Mouse (Mus musculus) bone marrow macrophage, adult 2 months (primary cell): ENCODE results near the gene Nccrp1. TPM values are rescaled to one million over a fixed set of nuclear protein-coding genes. Genes with fewer than 3 reads are reported as not detected.
"Not testable (repeated sequence)": the region's sequence is repeated elsewhere in the genome, so short reads cannot be mapped to it uniquely, and the experiment has no call there.

ENCODE experiments used
- H3K27ac ChIP-seq: 2 replicates; pipeline ENCODE4 v1.5.1; 2012; ENCODE audit warnings: low read depth, low read length; ENCODE audit not compliant: insufficient read depth
- H3K4me1 ChIP-seq: 2 replicates; pipeline ENCODE4 v1.6.1; 2012; ENCODE audit warnings: low read length; ENCODE audit not compliant: control insufficient read depth, insufficient read depth
- H3K4me3 ChIP-seq: 2 replicates; pipeline ENCODE4 v1.5.1; 2012; ENCODE audit warnings: mild to moderate bottlenecking, low read length, moderate library complexity; ENCODE audit not compliant: insufficient read depth
- CTCF ChIP-seq: IDR thresholded peaks from 2 replicates; pipeline ENCODE4 v1.5.1; 2012; ENCODE audit warnings: low read depth, mild to moderate bottlenecking, low read length, moderate library complexity
- POLR2A ChIP-seq: IDR thresholded peaks from 2 replicates; pipeline ENCODE4 v1.6.1; 2012; ENCODE audit warnings: mild to moderate bottlenecking, low read depth, low read length, borderline replicate concordance
- polyA plus RNA-seq: library from polyadenylated mRNA; stranded (reverse); fragments of >200 nt; gene quantifications from 2 replicates; pipeline ENCODE4 v1.2.4, GENCODE M21; 2012; ENCODE audit not compliant: missing spikeins, insufficient read depth, insufficient read length

The Nccrp1 gene
- polyA plus RNA-seq, 1 experiment = not detected

- Histone ChIP-seq H3K4me1 (no peaks in the 10 kb centered on the region), H3K27ac (no peak overlapping the region), H3K4me3 (no peak overlapping the region)
- no peak for TF ChIP-seq POLR2A
- no peak for TF ChIP-seq CTCF
Measured at GRCm38 (mm10) chr7:28555939-28556535, 9.0 kb upstream of the Nccrp1 start.

- Histone ChIP-seq H3K27ac (no peak overlapping the region), H3K4me3 (no peak overlapping the region), H3K4me1 (peaks cover under 1% of the 10 kb centered on the region; the same call in 1 of the 2 replicates)
- TF ChIP-seq POLR2A = no peak
- TF ChIP-seq CTCF = no peak
Measured at GRCm38 (mm10) chr7:28553076-28553475, 6.0 kb upstream of the Nccrp1 start.

- Histone ChIP-seq H3K27ac (no peak overlapping the region), H3K4me3 (no peak overlapping the region), H3K4me1 (peaks cover 8% of the 10 kb centered on the region)
- TF ChIP-seq POLR2A (no peak), CTCF (no peak)
Measured at GRCm38 (mm10) chr7:28547628-28548027, 574 bp upstream of the Nccrp1 start.

GRCm38 (mm10) chr7:28546649-28547048, 405 bp downstream of the Nccrp1 start:
- Histone ChIP-seq H3K27ac (no peak overlapping the region), H3K4me3 (peak overlapping the region; percentile 19; the same call in 1 of the 2 replicates)
- TF ChIP-seq POLR2A (no peak), CTCF (no peak)

GRCm38 (mm10) chr7:28545891-28546210, 1.2 kb downstream of the Nccrp1 start:
- Histone ChIP-seq H3K4me1 (peaks cover 8% of the 10 kb centered on the region), H3K4me3 (no peak overlapping the region), H3K27ac (no peak overlapping the region)
- TF ChIP-seq CTCF (no peak), POLR2A (no peak)

More at GRCm38 (mm10) chr7:28546649-28547048, 405 bp downstream of the Nccrp1 start:
- peaks cover 8% of the 10 kb centered on the region for H3K4me1 ChIP-seq

GRCm38 (mm10) chr7:28545048-28545890, 1.8 kb downstream of the Nccrp1 start:
- TF ChIP-seq CTCF (no peak), POLR2A (no peak)
- Histone ChIP-seq H3K4me1 (peaks cover 8% of the 10 kb centered on the region), H3K4me3 (no peak overlapping the region), H3K27ac (no peak overlapping the region)

GRCm38 (mm10) chr7:28544051-28544601, 2.9 kb downstream of the Nccrp1 start:
- H3K4me1 ChIP-seq = peaks cover 8% of the 10 kb centered on the region
- H3K4me3 ChIP-seq = no peak overlapping the region
- no peak for TF ChIP-seq CTCF
- TF ChIP-seq POLR2A = no peak
- H3K27ac ChIP-seq = no peak overlapping the region

GRCm38 (mm10) chr7:28540526-28540925, 6.5 kb downstream of the Nccrp1 start, which contains the start of gene Sycn:
Gene Sycn, plus strand, starts transcription at chr7:28540885.
- Histone ChIP-seq H3K4me3 (no peak within 1 kb of the TSS), H3K27ac (no peak within 1 kb of the TSS), H3K4me1 (no peaks in the 10 kb centered on the region)
- no peak for TF ChIP-seq CTCF
- TF ChIP-seq POLR2A = no peak

- not testable (repeated sequence) for H3K4me3 ChIP-seq, H3K27ac ChIP-seq
Measured at GRCm38 (mm10) chr7:28538886-28539285, 8.2 kb downstream of the Nccrp1 start.

GRCm38 (mm10) chr7:28532005-28532404, 15.0 kb downstream of the Nccrp1 start:
- no peak overlapping the region for H3K27ac ChIP-seq
- TF ChIP-seq CTCF = no peak
- TF ChIP-seq POLR2A = no peak
- H3K4me1 ChIP-seq = no peaks in the 10 kb centered on the region
- no peak overlapping the region for H3K4me3 ChIP-seq

More at GRCm38 (mm10) chr7:28538886-28539285, 8.2 kb downstream of the Nccrp1 start:
- H3K4me1 ChIP-seq = not testable (repeated sequence)
